Mouse (Mus musculus): ENCODE results near the gene Lekr1. TPM values are rescaled to one million over a fixed set of nuclear protein-coding genes. Genes with fewer than 3 reads are reported as not detected.
A peak's percentile ranks its signal among the peaks of the same experiment; 100 is the strongest.

The Lekr1 gene
- polyA plus RNA-seq, 1 experiment from 2014 or later, result 9.2 TPM

DNA sequence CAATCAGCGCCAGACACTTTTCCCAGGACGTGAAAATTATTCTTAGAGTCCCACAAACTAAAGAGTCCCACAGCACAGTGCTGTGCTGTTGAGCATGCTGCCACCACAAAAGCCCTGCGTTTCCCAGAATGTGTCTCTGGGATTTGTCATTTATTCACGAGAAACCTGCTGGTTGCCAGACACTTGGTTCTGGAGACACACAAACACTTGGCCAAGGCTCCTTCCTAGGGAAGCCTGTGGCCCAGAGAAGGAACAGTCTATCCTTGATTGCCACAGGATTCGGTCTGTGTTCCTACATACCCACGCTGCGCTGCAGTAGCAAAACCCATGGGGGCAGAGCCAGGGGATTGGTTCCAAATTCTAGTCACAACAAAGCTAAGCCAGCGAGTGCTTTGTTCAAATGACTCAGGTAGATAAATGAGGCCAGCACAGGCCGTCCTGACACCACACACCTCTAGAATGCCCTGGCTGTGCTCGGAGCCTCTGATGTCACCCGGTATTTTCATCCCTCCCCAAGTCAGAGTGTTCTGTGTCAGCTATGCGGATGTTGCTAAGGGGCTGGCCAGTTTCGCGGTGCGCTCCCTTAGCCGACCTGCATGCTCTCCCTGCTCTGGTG lies 197.8 kb downstream of the Lekr1 start:
- Histone ChIP-seq H3K9ac (ENCODE audit: low read length) (peak overlapping the region; percentile 60), H3K9me3 (ENCODE audit: control insufficient read depth, low read length) (no peaks in the 10 kb centered on the region), H3K27ac (replicated peaks in 1 of 2; ENCODE audit: control insufficient read depth in 1 of 2, insufficient read depth in 1 of 2, low read depth in 2 of 2, low read length in 2 of 2) (0 out of 4 replicates have a peak overlapping the region, but pooled peaks of 1 of the 2 experiments have one; percentile 2), H3K4me3 (ENCODE audit: control insufficient read depth in 1 of 2, insufficient read depth in 1 of 2, low read depth in 1 of 2, low read length in 2 of 2) (peak overlapping the region; percentile 7 to 25), H3K4me1 (ENCODE audit: control insufficient read depth in 2 of 2, insufficient read depth in 2 of 2, low read length in 2 of 2) (peaks cover 30 to 39% of the 10 kb centered on the region in 2 experiments), H3K27me3 (ENCODE audit: control insufficient read depth, insufficient read depth, low read length) (no peaks in the 10 kb centered on the region), H3K36me3 (ENCODE audit: control insufficient read depth, insufficient read depth, low read length) (no peaks in the 10 kb centered on the region), H3K4me2 (ENCODE audit: low read length) (peak overlapping the region; percentile 59)
- 39% methylated on average over 16 of the region's 16 CpGs for WGBS
- no peak for ATAC-seq (ENCODE audit: insufficient number of reproducible peaks, insufficient read depth, low FRiP score, low read depth)

DNA sequence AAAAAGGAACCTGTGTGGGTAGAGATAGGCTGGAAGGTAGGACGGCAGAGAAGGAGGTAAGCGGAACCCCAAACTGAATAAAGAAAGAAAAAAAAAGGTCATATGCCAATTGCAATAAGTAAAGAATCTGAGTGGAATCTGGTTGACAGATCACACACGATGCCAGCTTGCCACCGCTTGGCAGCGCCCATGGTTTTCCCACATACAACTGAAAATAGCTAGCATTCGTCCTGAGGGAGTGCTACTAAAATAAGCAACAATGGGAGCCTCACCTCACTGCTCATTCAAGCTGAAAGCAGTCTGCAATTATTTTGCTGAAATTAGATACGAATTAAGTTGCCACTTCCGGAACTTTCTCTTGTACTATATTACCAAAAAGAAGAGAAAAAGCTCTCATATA lies 202.9 kb downstream of the Lekr1 start:
- Histone ChIP-seq H3K4me3 (ENCODE audit: control insufficient read depth in 1 of 2, insufficient read depth in 1 of 2, low read depth in 1 of 2, low read length in 2 of 2) (no peak overlapping the region), H3K27ac (replicated peaks in 1 of 2; ENCODE audit: control insufficient read depth in 1 of 2, insufficient read depth in 1 of 2, low read depth in 2 of 2, low read length in 2 of 2) (no peak overlapping the region), H3K9ac (ENCODE audit: low read length) (no peak overlapping the region), H3K36me3 (ENCODE audit: control insufficient read depth, insufficient read depth, low read length) (no peaks in the 10 kb centered on the region), H3K4me1 (ENCODE audit: control insufficient read depth in 2 of 2, insufficient read depth in 2 of 2, low read length in 2 of 2) (peaks cover 21 to 29% of the 10 kb centered on the region in 2 experiments), H3K27me3 (ENCODE audit: control insufficient read depth, insufficient read depth, low read length) (no peaks in the 10 kb centered on the region), H3K9me3 (ENCODE audit: control insufficient read depth, low read length) (no peaks in the 10 kb centered on the region), H3K4me2 (ENCODE audit: low read length) (no peak overlapping the region)
- no peak for ATAC-seq (ENCODE audit: insufficient number of reproducible peaks, insufficient read depth, low FRiP score, low read depth)
- WGBS, result 77% methylated on average over 8 of the region's 8 CpGs

DNA sequence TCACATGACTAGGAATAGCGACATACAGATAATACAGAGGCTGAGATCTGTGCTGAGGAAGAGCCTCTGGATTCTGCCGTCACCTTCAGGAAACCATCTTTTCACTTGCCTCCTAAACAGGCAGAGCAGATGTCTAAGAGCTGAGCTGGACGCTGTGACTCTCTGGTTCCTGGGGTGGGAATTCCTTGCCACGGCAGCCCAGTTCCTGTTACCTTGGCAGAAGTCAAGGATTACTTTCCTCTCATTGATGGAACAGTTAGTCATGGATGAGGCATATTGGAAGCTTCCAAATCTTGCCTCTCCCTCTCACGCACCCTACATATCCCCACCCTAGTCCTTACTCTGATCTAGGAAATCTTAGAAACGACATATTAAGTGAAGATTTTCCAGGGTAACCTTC lies 203.7 kb downstream of the Lekr1 start:
- no peak for ATAC-seq (ENCODE audit: insufficient number of reproducible peaks, insufficient read depth, low FRiP score, low read depth)
- H3K4me2 ChIP-seq (ENCODE audit: low read length), result no peak overlapping the region
- no peak overlapping the region for H3K27ac ChIP-seq (replicated peaks in 1 of 2; ENCODE audit: control insufficient read depth in 1 of 2, insufficient read depth in 1 of 2, low read depth in 2 of 2, low read length in 2 of 2)
- 63% methylated on average over 6 of the region's 6 CpGs for WGBS
- H3K4me1 ChIP-seq (ENCODE audit: control insufficient read depth in 2 of 2, insufficient read depth in 2 of 2, low read length in 2 of 2), result peaks cover 18 to 26% of the 10 kb centered on the region in 2 experiments
- H3K9ac ChIP-seq (ENCODE audit: low read length), result no peak overlapping the region
- no peaks in the 10 kb centered on the region for H3K9me3 ChIP-seq (ENCODE audit: control insufficient read depth, low read length)
- no peak overlapping the region for H3K4me3 ChIP-seq (ENCODE audit: control insufficient read depth in 1 of 2, insufficient read depth in 1 of 2, low read depth in 1 of 2, low read length in 2 of 2)
- H3K27me3 ChIP-seq (ENCODE audit: control insufficient read depth, insufficient read depth, low read length), result no peaks in the 10 kb centered on the region
- H3K36me3 ChIP-seq (ENCODE audit: control insufficient read depth, insufficient read depth, low read length), result no peaks in the 10 kb centered on the region

DNA sequence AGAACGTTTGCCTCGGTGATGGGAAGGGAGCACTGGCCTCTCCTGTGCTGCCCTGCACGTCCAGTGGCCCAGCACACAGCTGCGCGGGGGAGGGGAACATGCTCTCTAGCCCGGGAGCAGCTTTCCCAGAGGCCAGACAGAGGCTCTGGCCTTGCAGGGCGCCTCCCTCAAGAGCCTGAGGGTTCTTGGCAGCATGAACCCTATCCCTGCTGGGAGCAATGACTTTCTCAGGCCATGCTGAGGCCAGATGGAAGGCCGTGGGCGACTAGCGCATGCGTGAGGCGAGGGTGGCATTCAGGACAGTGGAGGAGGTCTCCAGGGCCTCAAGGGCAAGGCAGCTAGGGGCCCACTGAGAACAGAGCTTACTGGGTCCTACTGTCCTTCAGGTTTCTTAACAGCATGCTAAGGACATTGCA lies 205.2 kb downstream of the Lekr1 start:
- peak overlapping the region; percentile 76 to 91 for H3K27ac ChIP-seq (replicated peaks in 1 of 2; ENCODE audit: control insufficient read depth in 1 of 2, insufficient read depth in 1 of 2, low read depth in 2 of 2, low read length in 2 of 2)
- peak overlapping the region; percentile 40 for H3K4me2 ChIP-seq (ENCODE audit: low read length)
- no peaks in the 10 kb centered on the region for H3K9me3 ChIP-seq (ENCODE audit: control insufficient read depth, low read length)
- H3K9ac ChIP-seq (ENCODE audit: low read length), result peak overlapping the region; percentile 58
- H3K4me1 ChIP-seq (ENCODE audit: control insufficient read depth in 2 of 2, insufficient read depth in 2 of 2, low read length in 2 of 2), result peaks cover 18 to 26% of the 10 kb centered on the region in 2 experiments
- H3K27me3 ChIP-seq (ENCODE audit: control insufficient read depth, insufficient read depth, low read length), result no peaks in the 10 kb centered on the region
- H3K36me3 ChIP-seq (ENCODE audit: control insufficient read depth, insufficient read depth, low read length), result no peaks in the 10 kb centered on the region
- ATAC-seq (ENCODE audit: insufficient number of reproducible peaks, insufficient read depth, low FRiP score, low read depth), result peak; percentile 87
- WGBS, result 7% methylated on average over 12 of the region's 12 CpGs
- H3K4me3 ChIP-seq (ENCODE audit: control insufficient read depth in 1 of 2, insufficient read depth in 1 of 2, low read depth in 1 of 2, low read length in 2 of 2), result no peak overlapping the region

DNA sequence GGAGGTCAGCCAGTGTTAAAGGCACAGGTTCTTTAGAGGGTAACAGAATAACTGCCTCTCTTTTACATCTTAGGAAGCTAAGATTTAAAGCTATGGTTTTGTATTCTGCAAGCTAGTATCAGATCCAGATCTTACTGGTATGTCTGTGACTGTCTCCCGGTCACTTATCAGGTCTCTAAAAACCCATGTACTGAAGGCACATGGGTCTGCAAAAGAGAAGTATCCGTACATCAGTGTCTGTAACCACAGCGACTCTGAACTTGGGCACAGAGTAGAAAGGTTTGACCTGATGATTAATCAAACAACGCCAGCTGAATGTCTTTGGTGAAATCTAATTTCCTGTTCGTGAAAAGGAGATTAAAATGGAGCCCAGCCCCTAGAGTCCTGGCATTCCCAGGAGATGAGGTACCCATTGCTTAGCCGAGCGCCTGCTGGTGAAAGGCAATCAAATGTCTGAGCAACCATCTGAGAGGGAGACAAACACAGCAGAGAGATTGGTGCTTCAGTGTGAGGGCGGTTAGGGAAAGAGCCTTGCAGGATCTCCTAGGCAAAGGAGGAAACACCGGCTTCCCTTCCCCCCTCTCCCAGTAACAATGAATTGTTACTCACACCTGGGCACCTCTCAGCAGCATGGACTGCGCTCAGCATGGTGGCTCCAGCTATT lies 205.7 kb downstream of the Lekr1 start:
- Histone ChIP-seq H3K27ac (replicated peaks in 1 of 2; ENCODE audit: control insufficient read depth in 1 of 2, insufficient read depth in 1 of 2, low read depth in 2 of 2, low read length in 2 of 2) (peak overlapping the region; percentile 76 to 91), H3K36me3 (ENCODE audit: control insufficient read depth, insufficient read depth, low read length) (no peaks in the 10 kb centered on the region), H3K27me3 (ENCODE audit: control insufficient read depth, insufficient read depth, low read length) (no peaks in the 10 kb centered on the region), H3K4me2 (ENCODE audit: low read length) (peak overlapping the region; percentile 40; the same call in 1 of the 2 replicates), H3K9me3 (ENCODE audit: control insufficient read depth, low read length) (no peaks in the 10 kb centered on the region), H3K9ac (ENCODE audit: low read length) (peak overlapping the region; percentile 58), H3K4me1 (ENCODE audit: control insufficient read depth in 2 of 2, insufficient read depth in 2 of 2, low read length in 2 of 2) (peaks cover 18 to 26% of the 10 kb centered on the region in 2 experiments), H3K4me3 (ENCODE audit: control insufficient read depth in 1 of 2, insufficient read depth in 1 of 2, low read depth in 1 of 2, low read length in 2 of 2) (no peak overlapping the region)
- WGBS, result 34% methylated on average over 10 of the region's 10 CpGs
- no peak for ATAC-seq (ENCODE audit: insufficient number of reproducible peaks, insufficient read depth, low FRiP score, low read depth)

DNA sequence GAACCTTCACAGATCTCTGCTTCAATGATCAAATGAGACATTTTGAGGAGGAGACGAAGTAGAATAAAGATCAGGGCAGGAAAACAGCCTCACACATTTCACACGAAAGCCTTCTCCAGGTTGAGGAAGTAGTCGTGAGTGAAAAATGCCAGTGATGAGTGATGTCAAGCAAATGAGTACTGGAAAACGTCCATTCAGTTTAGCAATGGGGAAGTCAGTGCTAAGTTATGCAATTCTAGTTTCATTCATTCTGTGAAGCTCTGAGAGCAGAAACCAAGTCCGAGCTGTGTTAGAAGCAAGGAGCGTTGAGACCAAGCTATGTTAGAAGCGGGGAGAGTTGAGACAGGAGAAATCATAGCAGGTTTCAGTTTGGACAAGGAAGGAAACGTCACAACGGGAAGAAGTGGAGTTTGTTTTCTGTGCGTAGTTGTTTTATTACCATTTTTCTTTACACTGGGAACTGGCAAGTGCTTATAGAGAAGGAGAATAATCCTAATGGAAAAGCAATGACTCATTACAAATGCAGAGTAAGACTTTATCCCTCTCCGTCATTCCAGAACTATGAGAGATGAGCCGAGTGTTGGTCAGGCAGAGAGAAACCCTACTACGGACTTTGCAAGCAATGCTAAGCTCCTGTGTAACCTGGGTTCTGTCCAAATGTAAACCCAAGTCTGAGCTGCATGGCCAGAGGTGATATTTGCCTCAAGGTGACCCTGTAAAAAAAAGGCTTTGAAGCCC lies 207.2 kb downstream of the Lekr1 start:
- H3K4me1 ChIP-seq (ENCODE audit: control insufficient read depth in 2 of 2, insufficient read depth in 2 of 2, low read length in 2 of 2), result peaks cover 18 to 26% of the 10 kb centered on the region in 2 experiments
- WGBS, result 63% methylated on average over 13 of the region's 13 CpGs
- H3K27ac ChIP-seq (replicated peaks in 1 of 2; ENCODE audit: control insufficient read depth in 1 of 2, insufficient read depth in 1 of 2, low read depth in 2 of 2, low read length in 2 of 2), result peak overlapping the region in 1 of 2 experiments; percentile 38; a peak in 1 of 4 replicates
- no peaks in the 10 kb centered on the region for H3K9me3 ChIP-seq (ENCODE audit: control insufficient read depth, low read length)
- no peaks in the 10 kb centered on the region for H3K27me3 ChIP-seq (ENCODE audit: control insufficient read depth, insufficient read depth, low read length)
- no peaks in the 10 kb centered on the region for H3K36me3 ChIP-seq (ENCODE audit: control insufficient read depth, insufficient read depth, low read length)
- no peak overlapping the region for H3K9ac ChIP-seq (ENCODE audit: low read length)
- no peak for ATAC-seq (ENCODE audit: insufficient number of reproducible peaks, insufficient read depth, low FRiP score, low read depth)
- no peak overlapping the region for H3K4me2 ChIP-seq (ENCODE audit: low read length)
- no peak overlapping the region for H3K4me3 ChIP-seq (ENCODE audit: control insufficient read depth in 1 of 2, insufficient read depth in 1 of 2, low read depth in 1 of 2, low read length in 2 of 2)

Data from heart, embryonic 14.5 days (tissue).